Mouse (Mus musculus): ENCODE results near the gene Clpsl2.

The Clpsl2 gene

DNA sequence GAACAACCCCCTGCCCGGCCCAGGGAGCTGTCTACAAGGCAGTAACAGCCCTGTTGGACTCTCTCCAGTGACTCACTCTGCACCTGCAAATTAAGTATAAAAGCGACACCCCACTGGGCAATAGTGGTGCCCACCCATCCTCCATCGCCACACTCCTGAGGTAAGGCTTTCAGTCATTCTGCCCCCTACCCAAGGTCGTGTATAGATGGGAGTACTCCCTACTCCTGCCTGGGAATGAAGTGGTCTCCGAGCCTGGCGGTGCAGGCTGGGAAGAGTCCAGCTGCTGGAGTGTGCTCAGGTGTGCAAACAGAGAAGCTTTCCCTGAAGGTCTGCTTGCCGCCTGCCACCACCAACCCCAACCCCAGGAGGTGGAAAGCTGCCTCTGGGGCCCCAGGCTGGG is 12.4 kb downstream of the Clpsl2 start:
- no peak for DNase-seq

DNA sequence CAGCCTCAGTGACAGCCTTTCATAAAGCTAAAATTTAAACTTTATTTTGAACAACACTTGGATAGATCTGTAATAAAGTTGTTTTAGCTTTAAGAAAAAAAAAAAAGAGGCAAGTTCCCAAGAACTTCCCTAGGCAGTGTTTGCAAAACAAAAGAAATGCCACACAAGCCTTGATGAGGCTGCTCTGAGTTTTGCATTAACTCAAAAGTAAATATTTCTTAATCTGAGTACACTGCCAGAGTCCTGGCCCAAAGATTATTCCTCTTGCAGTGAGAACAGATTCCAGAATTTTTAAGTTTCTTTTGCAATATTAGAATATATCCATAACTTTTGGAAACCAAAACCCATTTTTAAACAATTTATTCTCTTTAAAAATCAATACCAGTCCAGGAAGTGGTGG is 16.0 kb downstream of the Clpsl2 start:
- DNase-seq: no peak

DNA sequence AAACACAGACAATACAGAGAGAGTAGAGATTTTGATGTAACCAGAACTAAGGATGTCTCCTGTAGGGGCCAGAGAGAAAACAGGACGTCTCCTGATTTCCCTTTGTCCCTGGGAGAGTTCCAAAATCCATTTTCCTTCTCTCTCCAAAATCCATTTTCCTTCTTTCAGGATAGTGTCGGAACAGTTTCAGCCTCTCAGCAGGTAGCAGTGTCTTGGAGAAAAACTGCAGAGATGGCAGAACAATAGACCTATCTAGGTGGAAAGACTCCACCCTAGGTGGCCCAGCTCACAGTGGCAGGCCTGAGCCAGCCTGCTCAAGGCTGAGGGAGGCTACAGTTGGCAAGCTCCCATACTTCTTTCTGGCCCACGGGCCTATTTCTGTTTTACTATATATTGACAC is 18.3 kb downstream of the Clpsl2 start:
- DNase-seq: no peak

DNA sequence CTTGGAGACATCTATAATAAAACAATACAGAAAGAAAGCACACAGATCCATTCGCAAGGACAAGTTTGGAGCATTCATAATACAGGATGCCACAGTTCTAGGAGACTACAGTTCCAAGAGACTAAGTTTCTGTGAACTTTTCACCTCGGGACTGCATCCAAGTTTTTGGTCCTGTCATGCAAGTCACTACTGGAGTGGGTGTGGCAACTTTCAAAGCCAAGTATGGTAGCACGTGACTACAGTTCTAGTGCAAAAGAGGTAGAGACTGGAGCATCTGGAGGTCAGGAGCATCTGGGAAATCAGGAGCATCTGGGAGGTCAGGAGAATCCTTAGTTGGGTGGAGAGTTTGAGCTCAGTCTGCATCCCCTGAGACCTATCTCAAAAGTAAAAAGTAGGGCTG is 22.7 kb downstream of the Clpsl2 start:
- DNase-seq: no peak

DNA sequence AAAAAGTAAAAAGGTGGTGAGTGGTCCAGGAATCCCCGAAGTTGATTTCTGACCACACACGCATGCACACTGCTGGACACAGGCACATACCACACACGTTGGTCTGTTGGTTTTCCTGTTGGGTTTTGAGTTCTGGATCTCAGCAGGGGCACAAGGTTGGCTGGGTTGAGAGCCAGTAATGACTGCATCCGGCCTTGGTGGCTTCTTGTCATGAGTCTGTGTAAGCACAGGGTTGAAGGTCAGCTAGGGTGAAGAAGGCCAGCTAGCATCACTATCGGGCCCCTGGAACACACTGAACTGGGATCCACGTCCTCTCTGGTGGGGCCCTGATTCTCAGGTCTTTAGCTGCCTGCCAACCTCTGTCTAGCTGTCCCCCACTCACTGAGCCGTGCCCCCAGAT is 23.3 kb downstream of the Clpsl2 start:
- DNase-seq: no peak

DNA sequence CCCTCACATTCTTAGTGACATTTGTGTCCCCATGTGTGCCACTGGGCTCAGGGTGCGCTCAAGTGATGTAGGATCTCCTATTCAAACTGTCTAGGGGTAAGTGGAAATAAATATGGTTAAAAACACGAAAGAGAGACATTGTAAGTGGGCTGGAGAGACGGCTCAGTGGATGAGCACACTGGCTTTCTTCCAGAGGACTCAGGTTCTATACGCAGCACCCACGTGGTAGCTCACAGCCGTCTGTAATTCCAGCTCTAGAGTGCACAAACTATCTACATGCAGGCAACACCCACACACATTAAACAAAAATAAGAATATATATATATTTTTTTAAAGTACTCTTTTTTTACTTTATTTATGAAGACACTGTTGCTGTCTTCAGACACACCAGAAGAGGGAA is 23.7 kb downstream of the Clpsl2 start:
- no peak for DNase-seq

DNA sequence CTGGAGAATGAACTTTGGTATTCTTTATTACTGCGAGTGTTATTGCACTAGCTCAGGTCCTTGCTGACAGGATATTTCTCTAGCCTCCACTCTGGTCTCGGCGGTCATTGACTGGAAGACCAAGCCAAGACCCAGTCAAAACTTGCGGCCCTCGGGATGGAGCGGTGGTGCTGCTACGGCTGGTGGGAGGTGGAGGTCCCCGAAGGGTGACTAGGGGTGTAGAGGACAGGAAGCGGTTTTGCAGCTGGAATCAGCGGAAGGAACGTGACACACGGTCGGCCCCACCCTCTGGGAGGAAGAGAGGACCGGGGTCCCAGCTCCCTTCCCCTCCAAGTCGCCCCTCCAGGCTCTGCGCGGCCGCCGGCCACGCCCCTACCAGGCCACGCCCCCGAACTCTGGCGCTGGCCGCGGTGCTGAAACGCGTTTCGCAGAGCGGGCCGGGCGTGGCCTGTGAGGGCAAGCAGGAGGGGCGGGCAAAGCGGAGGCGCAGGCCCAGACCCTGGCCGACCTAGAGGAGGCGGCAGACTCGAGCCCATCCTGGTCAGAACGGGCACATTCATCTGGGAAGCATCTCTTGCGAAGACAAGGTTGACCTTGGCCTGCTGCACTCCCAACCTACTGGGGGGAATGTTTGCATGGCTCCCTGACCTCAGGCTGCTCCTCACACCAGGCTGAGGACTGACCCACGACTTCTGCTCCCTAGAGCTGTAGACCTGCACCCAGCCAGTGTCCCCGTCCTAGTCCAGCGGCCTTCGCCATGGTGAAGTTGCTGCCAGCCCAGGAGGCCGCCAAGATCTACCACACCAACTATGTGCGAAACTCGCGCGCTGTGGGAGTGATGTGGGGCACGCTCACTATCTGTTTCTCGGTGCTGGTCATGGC is 26.3 kb downstream of the Clpsl2 start, which contains the start of gene Lhfpl5:
TSS of gene Lhfpl5 (plus strand) at position 398 of the 882 bp plus-strand sequence.
- peak; percentile 29 to 43 for DNase-seq

DNA sequence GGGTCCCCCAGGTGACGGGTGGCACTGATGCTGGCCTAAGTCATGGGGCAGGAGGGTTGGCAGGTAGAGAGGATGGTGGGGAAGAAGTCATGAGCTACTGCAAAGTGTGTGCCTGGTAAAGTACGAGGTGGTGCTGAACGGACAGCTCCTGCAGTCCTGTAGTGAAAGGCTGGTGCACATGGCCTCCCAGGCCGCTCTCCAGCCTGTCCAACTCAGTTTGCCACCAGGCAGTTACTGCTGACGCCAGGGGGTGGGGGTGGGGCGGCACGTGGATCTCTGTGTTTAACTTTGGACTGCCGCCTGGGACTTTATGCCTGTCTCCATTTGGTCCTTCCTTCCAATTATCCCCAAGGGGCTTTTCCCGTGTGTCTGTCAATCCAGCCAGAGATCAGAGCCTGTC is 31.2 kb downstream of the Clpsl2 start:
- no peak for DNase-seq

DNA sequence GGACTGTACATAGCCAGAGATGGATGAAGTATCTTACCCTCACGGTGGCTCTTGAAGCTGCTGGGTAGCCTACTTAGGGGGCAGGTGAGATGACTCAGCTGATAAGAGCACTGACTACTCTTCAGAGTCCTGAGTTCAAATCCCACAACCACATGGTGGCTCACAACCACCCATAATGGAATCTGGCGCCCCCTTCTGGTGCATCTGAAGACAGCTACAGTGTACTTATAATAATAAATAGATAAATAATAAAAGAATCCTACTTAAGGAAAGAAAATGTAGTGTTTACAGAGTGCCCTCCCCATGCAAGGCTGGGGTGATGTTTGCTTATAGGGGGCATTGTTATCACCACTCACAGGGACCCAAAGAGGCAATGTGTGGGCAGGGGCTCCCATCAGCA is 31.8 kb downstream of the Clpsl2 start:
- DNase-seq: no peak

DNA sequence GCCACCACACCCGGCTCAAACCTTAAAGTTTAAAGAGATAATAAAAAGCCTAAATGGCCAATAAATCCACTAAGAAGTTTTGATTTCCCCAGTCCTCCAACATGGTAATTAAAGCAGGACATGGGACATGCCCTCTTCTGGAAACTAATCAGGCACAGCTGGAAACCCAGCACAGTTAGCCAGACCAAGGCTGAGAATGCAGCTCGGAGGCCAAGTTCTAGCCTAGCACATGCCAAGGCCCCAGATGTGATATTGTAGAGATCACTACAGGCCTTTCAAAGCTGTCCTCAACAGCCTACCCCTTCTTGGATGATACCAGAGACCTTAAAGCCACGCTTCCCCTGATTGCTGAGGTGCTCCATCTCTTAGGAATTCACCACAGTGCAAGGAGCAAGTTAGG is 37.3 kb downstream of the Clpsl2 start:
- DNase-seq: no peak

DNA sequence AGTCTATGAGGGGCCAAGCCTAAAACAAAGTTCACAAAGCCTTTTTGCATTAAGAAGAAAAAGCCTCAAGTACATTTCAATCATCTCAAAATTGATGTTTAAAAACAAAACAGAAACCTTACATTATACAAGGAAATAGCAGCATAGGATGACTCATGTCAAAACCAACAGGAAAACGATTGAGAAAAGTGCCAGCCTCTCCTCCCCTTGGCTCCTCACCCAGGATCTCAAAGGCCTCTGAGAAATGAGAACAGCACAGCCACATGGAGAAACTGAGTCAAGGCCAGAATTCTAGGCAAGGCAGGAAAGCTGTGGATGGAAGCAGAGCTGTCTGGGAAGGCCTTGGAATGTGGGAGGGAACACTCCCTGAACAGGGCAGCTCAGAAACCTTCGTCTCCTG is 39.4 kb downstream of the Clpsl2 start:
- DNase-seq: no peak

DNA sequence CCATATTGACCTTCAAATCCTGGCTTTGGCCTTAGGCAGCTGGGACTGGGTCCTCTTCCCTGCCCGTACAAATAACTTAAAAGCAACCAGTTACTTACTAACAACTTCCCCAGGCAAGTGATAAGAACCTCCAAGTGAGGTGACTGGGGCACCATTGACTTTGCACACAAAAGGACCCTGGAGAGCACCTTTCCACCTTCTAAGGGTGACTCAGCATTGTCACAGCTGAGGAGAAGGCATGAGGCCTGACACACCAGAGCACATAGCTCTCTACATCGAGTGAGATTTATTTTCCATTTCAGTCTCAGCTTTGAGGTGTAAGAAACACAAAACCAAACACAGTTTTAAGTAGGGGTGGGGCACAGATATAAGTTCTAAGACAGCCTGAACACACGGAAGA is 41.4 kb downstream of the Clpsl2 start:
- DNase-seq: no peak

DNA sequence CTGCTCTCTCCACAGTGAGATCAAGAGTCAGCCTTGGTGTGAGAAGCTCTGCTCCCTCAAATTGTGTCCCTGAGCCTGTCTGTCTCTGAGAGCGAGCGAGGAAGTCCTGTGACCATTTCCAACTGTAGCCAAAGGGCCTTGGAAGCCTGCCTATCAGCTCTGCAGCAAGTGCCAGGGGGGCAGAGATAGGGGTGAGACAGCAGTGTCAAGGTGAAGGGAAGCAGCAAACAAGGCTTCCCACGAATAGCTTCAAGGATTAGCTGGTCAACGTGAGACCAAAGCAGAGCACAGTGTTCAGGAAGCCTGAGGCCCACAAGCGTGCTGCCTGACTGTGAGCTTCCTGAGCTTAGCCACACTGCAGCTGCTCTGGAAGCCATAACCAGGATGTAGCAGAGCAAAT is 42.3 kb downstream of the Clpsl2 start:
- DNase-seq: no peak

DNA sequence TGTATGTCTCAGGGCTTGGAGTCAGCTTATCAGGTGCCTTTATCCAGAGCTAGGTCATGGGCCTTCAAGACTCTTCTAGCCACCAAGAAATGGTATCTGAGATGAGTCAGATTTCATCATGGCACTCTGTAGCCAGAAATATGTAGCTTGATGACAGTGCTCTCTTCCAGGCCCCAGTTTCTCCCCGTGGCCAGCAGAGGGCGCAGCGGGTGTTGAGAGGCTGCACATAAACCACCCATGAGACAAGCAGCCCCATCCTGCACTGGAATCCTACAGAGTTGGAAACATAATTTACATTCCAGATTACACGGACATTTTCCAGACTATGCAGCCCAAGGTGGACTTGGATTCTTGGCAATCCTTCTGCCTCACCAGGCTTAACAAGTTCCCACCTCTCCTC is 43.8 kb downstream of the Clpsl2 start:
- peak; percentile 73 to 80 for DNase-seq

DNA sequence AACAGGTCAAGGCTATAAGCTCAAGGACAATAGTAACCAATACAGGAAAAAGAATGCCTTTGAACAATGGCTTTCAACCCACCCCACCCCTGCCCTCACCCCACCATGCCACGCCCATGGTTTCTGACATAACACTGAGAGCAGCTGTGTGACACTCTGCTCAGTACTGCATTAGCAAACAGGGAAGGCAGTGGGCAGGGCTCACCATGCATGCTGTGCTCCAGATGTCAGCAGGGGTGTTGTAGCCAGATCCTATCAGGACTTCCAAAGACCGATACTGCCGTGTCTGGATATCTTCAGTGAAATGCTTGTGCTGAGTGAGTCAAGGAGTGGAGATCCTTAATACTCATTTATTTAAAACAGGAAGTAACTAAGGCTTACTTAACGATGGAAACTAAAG is 44.8 kb downstream of the Clpsl2 start:
- no peak for DNase-seq

DNA sequence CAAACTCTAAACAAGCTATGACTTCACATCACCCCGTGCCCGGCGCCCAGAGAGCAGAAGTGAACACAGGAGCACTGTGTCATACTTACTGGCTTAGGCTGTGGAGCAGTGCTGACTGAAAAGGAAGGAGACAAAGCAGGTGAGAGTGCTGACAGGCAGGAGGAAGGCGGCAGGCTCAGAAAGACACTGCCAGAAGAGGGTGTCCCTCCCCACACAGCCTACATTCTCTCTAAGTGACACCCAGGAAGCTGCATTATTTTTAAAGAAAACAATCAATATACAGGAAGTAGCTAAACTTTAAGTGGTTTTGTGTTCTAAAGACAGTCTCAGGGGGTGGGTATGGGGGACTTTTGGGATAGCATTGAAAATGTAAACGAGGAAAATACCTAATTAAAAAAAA is 51.6 kb downstream of the Clpsl2 start:
- no peak for DNase-seq

DNA sequence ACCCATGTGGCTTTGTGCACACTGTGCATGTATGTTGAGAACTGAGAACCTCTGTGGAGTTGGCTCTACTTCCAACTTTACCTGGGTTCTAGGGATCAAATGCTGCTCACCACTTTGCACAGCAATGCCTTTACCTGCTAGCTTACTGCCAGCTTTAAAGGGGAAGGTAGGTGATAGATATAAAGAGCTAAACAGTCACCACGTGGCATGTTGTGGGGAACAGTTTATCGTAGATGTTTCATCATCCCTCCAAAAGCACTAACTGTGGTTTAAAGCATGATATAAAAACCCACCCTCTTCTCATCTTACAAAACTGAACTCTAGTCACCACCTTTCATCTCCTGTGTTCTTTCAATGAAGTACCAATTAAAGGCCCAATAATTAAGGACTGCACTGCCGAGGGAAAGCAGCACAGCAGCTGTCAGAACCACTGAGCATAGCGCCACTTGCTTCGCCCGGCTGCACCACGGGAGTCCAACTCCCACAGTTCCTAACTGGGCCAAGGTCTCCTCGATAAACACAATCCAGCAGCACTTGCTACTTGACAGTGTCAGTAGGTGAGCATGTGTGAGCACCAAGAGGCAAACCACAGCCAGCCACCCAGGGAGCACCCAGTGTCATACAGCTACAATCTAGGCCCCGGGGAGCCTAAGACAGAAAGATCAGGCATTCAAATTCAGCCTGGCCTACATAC is 52.5 kb downstream of the Clpsl2 start:
- DNase-seq: no peak

Measured in cerebellum, adult 18-20 months (tissue).